Mouse (Mus musculus): Measurements from ENCODE around the gene Saxo1. TPM values are rescaled to one million over a fixed set of nuclear protein-coding genes. Genes with fewer than 3 reads are reported as not detected.

The Saxo1 gene
- polyA plus RNA-seq, 1 experiment from 2014 or later = not detected

- Histone ChIP-seq H3K9ac (no peak overlapping the region), H3K4me2 (no peak overlapping the region), H3K27ac (no peak overlapping the region), H3K4me3 (no peak overlapping the region), H3K36me3 (replicated peaks) (no peaks in the 10 kb centered on the region), H3K9me3 (no peaks in the 10 kb centered on the region), H3K4me1 (no peaks in the 10 kb centered on the region), H3K27me3 (replicated peaks) (no peaks in the 10 kb centered on the region)
- no peak for ATAC-seq (replicated peaks)
- WGBS = 81% methylated on average over 3 of the region's 3 CpGs
Observed at GRCm38 (mm10) chr4:86407200-86407527, 151.0 kb downstream of the Saxo1 start.

GRCm38 (mm10) chr4:86406501-86407199, 151.5 kb downstream of the Saxo1 start:
- H3K4me2 ChIP-seq = no peak overlapping the region
- 73% methylated on average over 7 of the region's 7 CpGs for WGBS
- no peak overlapping the region for H3K27ac ChIP-seq
- H3K4me3 ChIP-seq = no peak overlapping the region
- no peaks in the 10 kb centered on the region for H3K27me3 ChIP-seq (replicated peaks)
- no peak overlapping the region for H3K9ac ChIP-seq
- no peak for ATAC-seq (replicated peaks)
- H3K9me3 ChIP-seq = no peaks in the 10 kb centered on the region
- H3K36me3 ChIP-seq (replicated peaks) = no peaks in the 10 kb centered on the region
- H3K4me1 ChIP-seq = no peaks in the 10 kb centered on the region

GRCm38 (mm10) chr4:86401116-86401515, 157.0 kb downstream of the Saxo1 start:
- no peak overlapping the region for H3K9ac ChIP-seq
- H3K27ac ChIP-seq = no peak overlapping the region
- no peaks in the 10 kb centered on the region for H3K9me3 ChIP-seq
- no peak overlapping the region for H3K4me3 ChIP-seq
- no peaks in the 10 kb centered on the region for H3K4me1 ChIP-seq
- no peak overlapping the region for H3K4me2 ChIP-seq
- ATAC-seq (replicated peaks) = no peak
- no peaks in the 10 kb centered on the region for H3K36me3 ChIP-seq (replicated peaks)
- 46% methylated on average over 3 of the region's 3 CpGs for WGBS
- no peaks in the 10 kb centered on the region for H3K27me3 ChIP-seq (replicated peaks)

- Histone ChIP-seq H3K27ac (no peak overlapping the region), H3K4me2 (no peak overlapping the region), H3K27me3 (replicated peaks) (no peaks in the 10 kb centered on the region), H3K4me1 (no peaks in the 10 kb centered on the region), H3K9me3 (no peaks in the 10 kb centered on the region), H3K9ac (no peak overlapping the region), H3K4me3 (no peak overlapping the region), H3K36me3 (replicated peaks) (no peaks in the 10 kb centered on the region)
- ATAC-seq (replicated peaks) = no peak
- WGBS = 77% methylated on average over 2 of the region's 2 CpGs
Observed at GRCm38 (mm10) chr4:86397470-86397869, 160.7 kb downstream of the Saxo1 start.

GRCm38 (mm10) chr4:86396672-86397288, 161.3 kb downstream of the Saxo1 start:
- no peak for ATAC-seq (replicated peaks)
- Histone ChIP-seq H3K9me3 (no peaks in the 10 kb centered on the region), H3K36me3 (replicated peaks) (no peaks in the 10 kb centered on the region), H3K4me1 (no peaks in the 10 kb centered on the region), H3K4me2 (no peak overlapping the region), H3K9ac (no peak overlapping the region), H3K27me3 (replicated peaks) (no peaks in the 10 kb centered on the region), H3K4me3 (no peak overlapping the region), H3K27ac (no peak overlapping the region)
- 83% methylated on average over 7 of the region's 7 CpGs for WGBS

- no peak overlapping the region for H3K27ac ChIP-seq
- H3K4me3 ChIP-seq = no peak overlapping the region
- no peaks in the 10 kb centered on the region for H3K36me3 ChIP-seq (replicated peaks)
- H3K9ac ChIP-seq = no peak overlapping the region
- H3K4me1 ChIP-seq = no peaks in the 10 kb centered on the region
- no peaks in the 10 kb centered on the region for H3K9me3 ChIP-seq
- whole genome bisulfite sequencing = 79% methylated on average over 6 of the region's 6 CpGs
- ATAC-seq (replicated peaks) = no peak
- H3K27me3 ChIP-seq (replicated peaks) = no peaks in the 10 kb centered on the region
- H3K4me2 ChIP-seq = no peak overlapping the region
Observed at GRCm38 (mm10) chr4:86395636-86396035, 162.5 kb downstream of the Saxo1 start.

Other genes starting within 250 kb of the Saxo1 start
- gene Rraga, start 17.3 kb upstream of the Saxo1 start, polyA plus RNA-seq (2015; fragmentation: Nextera tagmentation; extraction: Ambion mirVana) = 100 and 115 TPM in 2 replicates
- 5.9 and 6.7 TPM in 2 replicates for gene Haus6, start 53.7 kb upstream of the Saxo1 start, polyA plus RNA-seq (2015; fragmentation: Nextera tagmentation; extraction: Ambion mirVana)
- gene Plin2, start 111.7 kb upstream of the Saxo1 start, polyA plus RNA-seq (2015; fragmentation: Nextera tagmentation; extraction: Ambion mirVana) = 40.8 and 43.4 TPM in 2 replicates
- gene Dennd4c, start 190.2 kb upstream of the Saxo1 start, polyA plus RNA-seq (2015; fragmentation: Nextera tagmentation; extraction: Ambion mirVana) = 3.6 and 4.0 TPM in 2 replicates

All from midbrain, embryonic 15.5 days (tissue).